Mouse (Mus musculus) CH12F3 (cell line): ENCODE results near the gene Ctdnep1.
"Not testable (repeated sequence)": the region's sequence is repeated elsewhere in the genome, so short reads cannot be mapped to it uniquely, and the experiment has no call there.

Experiments used
- in situ Hi-C: fragments of 300-500 bp; cut with MboI; formaldehyde crosslinking; loops from 2 replicates; pipeline ENCODE4 v1.14.3; 2020; ENCODE audit warnings: low sequenced_read_pairs

The Ctdnep1 gene

DNA sequence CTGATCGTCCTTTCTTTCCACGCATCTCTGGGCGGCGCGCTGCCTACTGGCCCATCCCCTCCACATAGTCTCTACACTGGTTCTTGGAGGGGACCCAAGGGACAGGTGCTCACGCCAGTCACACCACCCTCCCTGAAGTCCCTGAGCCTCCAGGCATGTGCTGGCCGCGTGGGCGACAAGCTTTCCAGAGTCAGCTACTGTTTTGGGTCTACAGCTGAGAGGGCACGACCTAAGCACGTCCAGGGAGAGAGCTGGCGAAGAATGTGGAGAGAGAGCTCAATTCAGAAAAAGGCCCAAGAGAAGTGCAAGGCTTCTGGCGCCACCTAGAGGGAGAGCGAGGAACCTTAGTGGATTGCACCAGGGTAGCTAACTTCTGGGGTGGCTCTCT is 32.2 kb upstream of the Ctdnep1 start:
- in situ Hi-C loops = no loop called here

DNA sequence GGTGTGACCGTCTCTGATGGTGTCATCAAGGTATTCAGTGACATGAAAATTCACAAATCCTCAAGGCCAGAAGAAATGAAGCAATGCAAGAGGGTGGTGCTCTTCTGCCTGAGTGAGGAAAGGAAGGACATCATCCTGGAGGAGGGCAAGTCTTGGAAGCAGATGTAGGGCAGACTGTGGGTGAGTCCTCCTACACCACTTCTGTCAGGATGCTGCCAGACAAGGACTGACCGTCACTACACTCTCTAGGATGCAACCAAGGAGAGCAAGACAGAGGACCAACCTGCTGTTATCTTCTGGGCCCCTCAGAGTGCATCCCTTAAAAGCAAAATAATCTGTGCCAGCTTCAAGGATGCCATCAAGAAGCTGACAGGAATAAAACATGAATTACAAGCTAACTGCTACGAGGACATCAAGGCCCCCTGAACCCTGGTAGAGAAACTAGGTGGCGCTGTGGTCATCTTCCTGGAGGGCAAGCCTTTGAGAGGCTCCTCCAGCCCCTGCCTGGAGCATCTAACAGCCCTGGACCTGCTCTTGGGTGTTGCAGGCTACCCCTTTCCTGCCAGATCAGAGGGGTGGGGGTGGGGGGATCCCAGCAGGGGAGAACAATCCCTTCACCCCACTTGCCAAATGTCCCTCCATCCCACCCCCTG is 30.0 kb upstream of the Ctdnep1 start:
- in situ Hi-C loops = no loop called here

DNA sequence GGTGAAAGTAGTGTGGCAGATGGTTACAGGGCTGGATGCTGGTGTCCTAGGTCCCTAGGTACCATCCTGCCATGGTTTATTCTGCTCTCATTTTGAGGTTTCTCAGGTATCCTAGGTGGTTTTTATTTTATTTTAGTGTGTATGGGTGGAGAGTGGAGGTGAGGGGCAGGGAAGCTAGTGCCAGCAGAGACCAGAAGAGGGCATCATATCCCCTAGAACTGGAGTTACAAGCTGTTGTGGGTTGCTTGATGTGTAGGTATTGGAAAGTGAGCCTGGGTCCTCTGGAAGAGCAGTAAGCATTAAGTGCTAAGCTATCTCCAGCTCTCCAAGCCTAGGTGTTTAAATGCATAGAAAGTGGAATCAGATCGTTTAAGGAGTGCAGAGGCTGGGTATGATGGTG is 28.7 kb upstream of the Ctdnep1 start:
- in situ Hi-C loops = no loop called here

DNA sequence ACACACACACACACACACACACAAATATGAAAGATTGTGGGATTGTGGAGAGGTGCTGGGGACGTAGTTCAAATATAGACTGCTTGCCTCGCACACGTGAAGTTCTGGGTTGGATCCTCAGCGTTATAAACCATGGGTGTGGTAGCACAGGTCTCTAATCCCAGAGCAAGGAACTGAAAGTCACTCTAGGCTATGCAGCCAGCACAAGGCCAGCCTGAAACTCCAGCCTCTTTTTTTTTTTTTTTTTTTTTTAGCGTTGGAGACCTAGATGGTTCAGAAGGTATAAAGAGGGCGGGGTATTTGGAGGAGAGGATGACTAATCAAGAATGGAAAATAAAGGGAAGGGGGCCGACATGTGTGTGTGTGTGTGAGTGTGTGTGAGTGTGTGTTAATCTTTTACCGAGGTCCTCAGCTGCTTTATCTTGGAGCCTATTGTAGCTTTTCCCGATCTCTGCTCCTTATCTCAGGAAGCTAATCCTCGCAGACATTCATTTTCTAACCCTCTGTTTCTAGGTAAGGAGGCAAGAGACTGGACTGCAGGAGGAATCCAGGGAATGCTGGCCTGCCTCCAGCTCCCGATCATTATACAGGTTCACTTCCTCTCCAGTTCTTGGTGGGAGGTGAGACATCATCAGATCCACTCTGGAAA is 27.6 kb upstream of the Ctdnep1 start:
- in situ Hi-C loops = no loop called here

DNA sequence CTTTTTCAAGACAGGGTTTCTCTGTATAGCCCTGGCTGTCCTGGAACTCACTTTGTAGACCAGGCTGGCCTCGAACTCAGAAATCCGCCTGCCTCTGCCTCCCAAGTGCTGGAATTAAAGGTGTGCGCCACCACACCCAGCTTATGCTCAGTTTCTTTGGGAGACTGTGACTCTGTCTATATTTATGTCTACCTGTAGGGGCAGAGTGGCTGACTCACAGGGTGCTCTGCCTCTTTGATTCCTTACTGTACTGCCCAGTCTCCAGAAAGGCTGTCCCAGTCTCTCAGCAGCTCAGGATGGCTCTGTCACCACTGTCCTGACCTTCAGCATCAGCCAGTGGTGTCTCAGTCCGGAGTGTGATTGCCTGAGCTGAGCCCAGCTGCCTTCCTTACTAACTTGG is 25.3 kb upstream of the Ctdnep1 start:
- in situ Hi-C loops = not testable (repeated sequence)

DNA sequence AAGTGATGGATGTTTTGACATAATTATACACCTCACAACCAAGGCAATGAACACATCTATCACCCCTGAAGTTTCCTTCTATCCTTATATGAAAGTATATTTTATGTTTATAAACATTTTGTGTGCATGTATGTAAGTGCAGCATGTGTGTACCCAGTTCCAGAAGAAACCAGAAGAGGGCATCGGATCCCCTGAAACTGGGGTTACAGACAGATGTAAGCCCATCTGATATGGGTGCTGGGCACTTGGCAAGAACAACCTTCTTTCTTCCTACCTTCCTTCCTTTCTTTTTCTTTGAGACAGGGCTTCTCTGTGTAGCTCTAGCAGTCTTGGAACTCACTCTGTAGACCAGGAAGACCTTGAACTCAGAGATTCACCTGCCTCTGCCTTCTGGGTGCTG is 24.7 kb upstream of the Ctdnep1 start:
- in situ Hi-C loops = no loop called here

DNA sequence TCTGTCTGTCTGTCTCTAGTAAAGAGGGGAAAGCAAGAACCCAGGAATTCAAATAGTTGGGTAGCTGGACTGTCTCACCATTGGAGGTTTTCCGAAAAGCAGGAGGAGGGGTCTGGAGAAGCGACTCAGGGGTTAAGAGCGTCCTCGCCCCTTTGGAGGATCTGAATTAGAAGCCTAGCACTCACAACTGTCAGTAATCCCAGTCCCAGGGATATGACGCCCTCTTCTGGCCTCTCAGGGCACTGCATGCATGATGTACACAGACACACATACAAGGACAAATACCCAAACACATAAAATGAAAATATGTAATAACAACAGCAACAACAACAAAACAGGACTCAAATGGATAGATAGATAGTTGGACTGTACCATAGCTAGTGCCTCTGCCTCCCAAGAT is 20.3 kb upstream of the Ctdnep1 start:
- in situ Hi-C loops = no loop called here

DNA sequence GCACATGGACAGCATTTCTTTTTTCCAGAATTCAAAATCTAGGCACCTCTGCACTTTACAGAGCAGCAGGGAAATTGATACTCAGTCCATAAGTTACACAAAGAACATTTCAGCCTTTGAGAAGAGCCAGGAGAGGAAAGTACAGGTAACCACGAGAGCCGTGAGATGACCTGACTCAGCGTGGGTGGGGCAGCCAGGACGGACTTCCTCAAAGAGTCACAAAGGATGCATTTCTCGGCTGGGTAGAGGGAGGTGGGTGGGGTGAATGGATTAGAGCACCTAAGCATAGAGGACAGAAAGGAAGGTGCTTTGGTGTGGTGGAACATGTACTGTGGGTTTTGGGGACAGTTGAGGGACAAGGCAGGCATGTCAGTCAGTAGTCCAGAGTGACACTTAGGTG is 19.1 kb upstream of the Ctdnep1 start:
- in situ Hi-C loops = no loop called here

DNA sequence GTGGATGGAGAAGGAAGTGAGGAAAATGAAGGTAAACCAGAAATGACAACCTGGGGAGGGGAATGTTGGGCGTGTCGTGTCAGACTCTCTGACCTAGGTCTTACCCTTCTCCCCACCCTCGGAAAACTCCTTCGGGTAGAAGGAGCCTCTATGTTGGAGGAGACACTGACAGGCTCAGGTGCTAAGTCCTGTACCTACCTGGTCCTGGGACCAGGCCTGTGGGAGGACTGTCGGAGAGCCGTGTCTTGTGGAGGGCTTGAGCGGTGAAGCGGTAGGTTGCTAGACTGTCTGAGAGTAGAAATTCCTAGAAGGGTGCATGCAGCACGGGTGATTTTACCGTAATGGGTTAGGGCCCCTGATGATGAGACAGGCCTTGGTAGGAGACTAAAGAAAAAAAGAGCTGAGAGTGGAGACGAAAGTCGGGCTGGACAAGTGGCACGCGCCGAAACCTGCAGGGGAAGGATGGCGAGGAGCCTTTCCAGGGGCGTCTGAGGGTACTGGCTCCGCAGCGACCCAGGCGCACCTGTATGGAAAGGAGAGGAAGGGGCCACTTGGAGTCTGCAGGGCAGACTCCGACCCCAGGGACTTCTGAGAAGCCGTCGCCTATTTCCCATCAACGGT is 16.2 kb upstream of the Ctdnep1 start, which contains the start of gene Cldn7:
Gene Cldn7, plus strand, starts transcription at position 130 of the 621 bp plus-strand sequence.
- in situ Hi-C loops = no loop called here

DNA sequence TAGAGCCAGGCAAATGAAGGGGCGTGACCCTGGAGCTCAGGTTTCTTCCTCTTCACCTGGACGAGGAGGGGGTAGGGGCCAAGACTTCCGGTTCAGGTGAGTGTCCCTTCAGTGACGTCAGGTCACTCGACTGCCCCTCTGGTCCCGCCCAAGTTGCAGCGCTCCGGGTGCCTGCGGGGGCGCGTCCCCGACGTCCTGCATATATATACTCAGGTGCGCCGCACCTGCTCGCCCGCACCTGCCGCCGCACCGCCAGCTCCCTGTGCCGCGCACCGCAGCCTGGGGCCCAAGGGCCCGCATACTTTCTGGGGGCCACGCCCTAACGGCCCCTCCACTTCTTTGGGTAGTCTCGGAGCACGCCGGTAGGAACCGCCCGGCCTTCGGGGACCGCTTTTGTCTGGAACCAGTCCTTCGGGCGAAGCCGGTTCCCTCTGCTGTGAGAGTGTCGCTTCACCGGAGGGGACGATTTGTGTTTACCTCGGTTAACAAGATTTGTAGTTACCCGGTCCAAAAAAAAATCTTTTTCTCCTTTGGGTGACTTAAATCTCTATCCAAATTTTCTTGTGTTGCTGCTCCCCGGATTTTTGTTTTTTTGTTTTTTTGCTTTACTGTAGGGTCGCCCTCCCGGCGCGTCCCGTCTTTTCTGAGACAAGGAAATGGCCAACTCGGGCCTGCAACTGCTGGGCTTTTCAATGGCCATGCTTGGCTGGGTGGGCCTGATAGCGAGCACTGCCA is 15.5 kb upstream of the Ctdnep1 start:
- in situ Hi-C loops = no loop called here

DNA sequence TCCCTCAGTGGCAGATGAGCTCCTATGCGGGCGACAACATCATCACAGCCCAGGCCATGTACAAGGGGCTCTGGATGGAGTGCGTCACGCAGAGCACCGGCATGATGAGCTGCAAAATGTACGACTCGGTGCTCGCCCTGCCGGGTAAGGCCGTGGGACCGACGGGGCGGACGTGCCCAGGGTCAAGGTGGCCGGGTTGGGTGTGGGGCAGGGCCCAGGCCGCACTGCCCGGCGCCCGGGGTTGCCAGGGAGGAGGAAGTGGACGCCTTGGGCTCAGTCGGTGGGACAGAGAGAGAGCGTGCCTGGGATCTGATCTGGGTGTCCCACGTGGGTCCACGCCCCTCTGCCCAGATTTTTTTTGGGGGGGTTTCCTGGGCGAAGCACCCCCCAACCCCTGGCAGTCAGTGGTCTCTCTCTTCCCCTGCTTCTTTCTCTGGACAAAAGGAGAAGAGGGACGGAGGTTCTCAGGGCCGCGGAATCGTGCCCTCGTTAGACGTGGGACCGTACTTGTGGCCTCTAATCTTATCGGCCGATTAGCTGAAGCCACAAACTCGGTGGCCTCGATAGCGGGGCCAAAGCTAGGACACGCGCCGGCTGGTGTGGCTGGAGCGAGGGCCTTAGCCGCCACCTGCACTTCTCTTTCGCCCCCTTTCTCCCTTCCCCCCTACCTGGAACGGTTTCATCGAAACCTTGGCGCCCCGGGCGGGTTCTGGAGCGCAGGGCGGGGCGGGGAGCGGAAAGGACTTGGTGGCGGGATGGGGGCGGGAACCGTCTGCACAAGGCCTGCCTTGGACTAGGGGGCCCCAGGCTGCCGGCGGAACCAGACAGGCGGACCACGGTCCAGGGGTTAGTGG is 14.7 kb upstream of the Ctdnep1 start:
- in situ Hi-C loops = no loop called here

DNA sequence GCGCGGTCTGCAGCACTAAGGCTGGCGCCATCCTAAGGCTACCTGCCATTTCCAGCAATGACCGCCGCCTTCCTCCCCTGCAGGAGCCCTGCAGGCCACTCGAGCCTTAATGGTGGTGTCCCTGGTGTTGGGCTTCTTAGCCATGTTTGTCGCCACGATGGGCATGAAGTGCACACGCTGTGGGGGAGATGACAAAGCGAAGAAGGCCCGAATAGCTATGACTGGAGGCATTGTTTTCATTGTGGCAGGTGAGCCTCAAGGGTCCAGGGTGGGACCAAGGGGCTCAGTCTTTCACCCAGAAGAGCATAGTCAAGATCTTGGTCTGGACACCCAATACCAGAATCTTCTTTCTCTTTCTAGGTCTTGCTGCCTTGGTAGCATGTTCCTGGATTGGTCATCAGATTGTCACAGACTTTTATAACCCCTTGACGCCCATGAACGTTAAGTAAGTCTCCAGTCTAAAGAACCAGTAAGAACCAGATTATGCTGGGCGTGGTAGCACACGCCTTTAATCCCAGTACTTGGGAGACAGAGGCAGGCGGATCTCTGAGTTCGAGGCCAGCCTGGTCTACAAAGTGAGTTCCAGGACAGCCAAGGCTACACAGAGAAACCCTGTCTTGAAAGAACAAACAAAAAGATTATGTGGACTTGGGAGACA is 14.0 kb upstream of the Ctdnep1 start:
- in situ Hi-C loops = no loop called here

DNA sequence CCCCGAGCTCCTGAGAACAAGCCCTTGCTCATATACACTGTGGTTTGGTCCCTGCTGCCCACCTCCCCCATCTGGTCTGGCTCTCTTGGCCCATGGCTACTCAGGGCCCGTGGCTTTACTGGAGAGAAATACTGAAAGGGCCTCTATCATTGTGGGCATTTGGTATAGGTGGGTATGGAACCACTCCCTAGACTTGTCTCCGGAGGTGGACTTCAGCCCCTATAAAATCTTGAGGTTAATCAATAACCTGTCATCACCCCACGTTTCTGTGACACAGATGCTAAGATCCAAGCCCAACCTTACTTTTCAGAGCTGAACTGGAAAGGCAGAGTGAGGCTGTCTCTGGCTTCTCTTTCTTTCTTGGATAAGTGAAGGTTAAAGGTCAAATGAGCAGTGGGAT is 12.2 kb upstream of the Ctdnep1 start:
- in situ Hi-C loops = no loop called here

DNA sequence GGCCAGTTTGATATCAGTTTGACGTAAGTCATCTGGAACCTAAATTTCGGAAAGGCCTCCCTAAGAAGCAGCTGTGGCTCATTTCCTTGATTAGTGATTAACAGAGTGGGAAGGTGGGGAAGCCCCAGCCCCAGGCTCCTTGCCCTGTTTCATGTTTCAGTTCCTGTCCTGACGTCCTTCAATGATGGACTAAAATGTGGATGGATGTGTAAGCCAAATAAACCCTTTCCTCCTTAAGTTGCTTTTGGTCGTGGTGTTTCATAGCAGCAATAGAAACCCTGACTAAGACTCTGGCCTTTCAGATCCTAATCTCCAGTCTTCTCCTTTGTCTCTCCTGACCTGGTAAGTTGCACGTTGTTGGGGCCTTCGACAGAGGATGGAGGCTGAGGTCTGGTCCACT is 10.7 kb upstream of the Ctdnep1 start:
- in situ Hi-C loops = no loop called here

DNA sequence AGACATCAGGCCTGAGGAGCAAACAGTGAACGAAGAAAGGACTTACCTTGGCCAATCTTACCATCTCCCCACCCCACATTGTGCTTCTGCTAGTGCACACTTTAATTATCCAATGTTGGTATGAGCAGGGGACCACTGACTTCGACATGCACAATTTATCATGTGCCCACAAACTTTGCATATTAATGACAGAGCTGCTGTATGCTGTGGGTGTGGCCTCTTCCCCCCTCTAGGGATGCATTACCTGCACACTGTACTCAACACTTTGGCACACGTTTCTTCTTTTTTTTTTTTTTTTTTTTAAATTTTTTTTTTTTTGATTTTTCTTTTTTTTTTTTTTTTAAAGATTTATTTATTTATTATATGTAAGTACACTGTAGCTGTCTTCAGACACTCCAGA is 10.2 kb upstream of the Ctdnep1 start:
- in situ Hi-C loops = no loop called here

DNA sequence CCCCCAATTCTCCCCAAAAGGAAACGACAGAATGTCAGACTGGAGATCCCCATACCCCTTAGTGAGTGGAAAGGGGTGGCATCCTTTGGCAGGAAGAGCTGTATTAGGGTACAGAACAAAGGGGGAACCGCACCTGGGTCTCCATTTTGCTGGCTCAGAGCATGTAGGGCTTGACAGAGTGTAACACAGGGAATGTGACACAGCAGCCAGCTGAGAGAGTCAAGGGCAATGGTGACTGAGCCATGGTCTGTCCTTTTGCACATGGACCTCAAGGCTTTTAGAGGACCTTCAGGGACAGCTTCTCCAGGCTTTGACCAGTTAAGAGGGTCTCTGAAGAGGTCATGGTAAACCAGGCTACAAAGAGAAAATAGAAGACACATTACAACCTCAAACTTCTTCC is 6.0 kb upstream of the Ctdnep1 start:
- in situ Hi-C loops = no loop called here

DNA sequence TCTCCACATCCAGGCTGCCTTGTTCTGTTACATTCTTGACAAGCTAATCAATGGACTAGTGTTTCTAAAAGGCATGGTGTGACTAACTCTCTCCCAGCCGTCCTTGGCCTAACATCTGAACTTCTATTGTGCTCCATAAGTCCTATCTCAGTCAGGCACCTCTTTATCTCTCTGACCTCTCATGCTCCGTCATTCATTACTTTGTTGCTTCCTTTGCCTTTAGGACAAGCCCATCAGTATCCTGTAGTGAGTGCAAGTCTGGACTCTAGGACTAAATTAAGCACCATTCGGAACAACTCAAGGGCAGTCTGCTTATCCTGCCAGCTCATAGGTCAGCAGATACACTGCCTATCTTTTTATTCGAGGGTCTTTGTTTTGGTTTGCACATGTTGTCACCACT is 4.7 kb upstream of the Ctdnep1 start:
- in situ Hi-C loops = no loop called here

DNA sequence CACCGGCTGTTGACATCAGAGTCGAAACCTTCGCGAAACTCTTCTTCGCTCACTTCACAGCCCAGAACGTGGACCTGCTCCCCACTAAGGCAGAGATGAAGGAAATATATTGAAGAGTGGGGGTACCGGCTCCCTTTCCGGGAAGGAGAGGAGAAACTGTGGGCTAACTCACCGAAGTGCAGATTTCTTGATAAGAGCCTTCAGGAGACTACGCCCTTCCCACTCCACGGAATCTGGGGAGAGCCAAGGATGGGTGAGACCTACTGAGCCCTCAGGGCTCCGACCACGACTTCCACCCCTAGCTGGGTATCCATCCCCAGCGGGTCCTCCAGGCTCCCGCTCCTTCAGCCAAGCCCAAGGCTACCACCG is 1.1 kb upstream of the Ctdnep1 start:
- in situ Hi-C loops = no loop called here

DNA sequence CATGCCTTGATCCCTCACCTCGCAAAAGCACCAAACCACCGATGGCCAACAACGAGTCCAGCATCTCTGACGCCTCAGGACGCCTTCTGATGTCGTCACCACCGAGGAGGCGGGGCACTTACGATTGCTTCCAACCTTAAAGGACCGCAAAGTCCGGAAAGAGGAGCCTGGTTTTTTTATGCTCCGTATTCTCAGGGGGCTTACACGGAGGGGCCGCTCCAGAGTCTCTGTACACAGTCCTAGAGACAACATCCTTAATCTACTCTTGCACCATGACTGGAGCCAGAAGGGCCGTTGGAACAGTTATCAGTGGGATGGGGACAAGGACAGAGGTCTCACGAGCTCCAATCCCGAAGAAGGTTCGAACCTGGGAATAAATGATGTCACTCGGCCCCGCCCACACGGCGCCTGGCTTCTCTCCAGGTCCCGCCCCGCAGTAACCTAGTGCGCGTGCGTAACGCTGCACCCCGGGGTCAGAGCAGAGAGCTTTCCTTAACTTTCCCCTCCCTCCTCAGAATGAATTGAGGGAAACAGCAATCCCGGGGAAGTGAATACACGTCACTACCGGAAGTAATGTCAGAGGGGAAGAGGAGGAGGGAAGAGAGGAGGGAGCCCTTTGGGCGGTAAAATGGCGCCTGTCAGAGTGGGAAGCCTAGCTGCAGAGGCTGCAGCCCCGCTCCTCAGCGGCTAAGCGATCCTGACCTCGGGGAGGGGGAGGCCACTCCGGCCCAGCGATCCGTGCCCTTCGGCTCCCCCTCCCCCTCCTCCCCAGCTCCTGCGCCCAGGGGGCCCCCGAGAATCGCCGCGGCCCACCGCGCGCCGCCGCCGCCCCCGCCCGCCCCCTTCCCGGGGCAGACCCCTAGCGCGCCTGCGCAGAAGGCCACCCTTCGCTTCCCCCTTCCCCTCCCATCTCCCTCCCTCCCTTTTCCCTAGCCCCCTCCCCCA is 488 bp upstream of the Ctdnep1 start:
- in situ Hi-C loops = no loop called here
